Mouse (Mus musculus) adrenal gland, postnatal 14 days (tissue): ENCODE results near the gene Nfil3. TPM values are rescaled to one million over a fixed set of nuclear protein-coding genes. Genes with fewer than 3 reads are reported as not detected.

Experiments
- DNase-seq: peaks from one replicate; pipeline ENCODE4 v3.0.0; 2021; ENCODE audit warnings: mixed read lengths
- long read RNA-seq, 2 experiments: library from polyadenylated mRNA; stranded (forward); transcript quantifications; one replicate each; pipeline ENCODE4 v2.0.0; 2021
- total RNA-seq: library from RNA; stranded (reverse); gene quantifications from 2 replicates; pipeline ENCODE4 v1.2.3, GENCODE M21; 2021

The Nfil3 gene
- 49.1 and 87.9 TPM in 2 replicates for total RNA-seq
- long read RNA-seq, experiment 1, transcript Nfil3-201 (2 exons, 2,026 nt), result major isoform, 47 of 68 reads
- long read RNA-seq, experiment 1, partial matches to known transcripts, result 0 of 68 reads
- long read RNA-seq, experiment 1, other reads (novel, unspliced or antisense), result 21 of 68 reads
- long read RNA-seq, experiment 2, transcript Nfil3-201 (2 exons, 2,026 nt), result major isoform, 60 of 108 reads
- long read RNA-seq, experiment 2, partial matches to known transcripts, result 0 of 108 reads
- long read RNA-seq, experiment 2, other reads (novel, unspliced or antisense), result 48 of 108 reads

- DNase-seq, result peak; percentile 91
Observed at GRCm38 (mm10) chr13:52980951-52981421, at the start of gene Nfil3. Gene Nfil3 (minus strand): TSS chr13:52981073.

GRCm38 (mm10) chr13:53024285-53024684, 43.4 kb upstream of the Nfil3 start:
- DNase-seq, result no peak

- DNase-seq, result no peak
Observed at GRCm38 (mm10) chr13:53020282-53020681, 39.4 kb upstream of the Nfil3 start.

- DNase-seq, result peak; percentile 22
Observed at GRCm38 (mm10) chr13:53019532-53019931, 38.7 kb upstream of the Nfil3 start.

- no peak for DNase-seq
Observed at GRCm38 (mm10) chr13:53018976-53019375, 38.1 kb upstream of the Nfil3 start.

GRCm38 (mm10) chr13:53017983-53018382, 37.1 kb upstream of the Nfil3 start:
- DNase-seq, result peak; percentile 60

GRCm38 (mm10) chr13:53017117-53017516, 36.2 kb upstream of the Nfil3 start:
- DNase-seq, result no peak

GRCm38 (mm10) chr13:53011426-53011825, 30.6 kb upstream of the Nfil3 start:
- DNase-seq, result no peak

GRCm38 (mm10) chr13:53008489-53009184, 27.8 kb upstream of the Nfil3 start:
- peak; percentile 85 for DNase-seq

- peak; percentile 42 for DNase-seq
Observed at GRCm38 (mm10) chr13:53007781-53008180, 26.9 kb upstream of the Nfil3 start.

- peak; percentile 72 for DNase-seq
Observed at GRCm38 (mm10) chr13:53003286-53003685, 22.4 kb upstream of the Nfil3 start.

GRCm38 (mm10) chr13:53001511-53001935, 20.6 kb upstream of the Nfil3 start:
- peak; percentile 75 for DNase-seq

GRCm38 (mm10) chr13:53000481-53000880, 19.6 kb upstream of the Nfil3 start:
- DNase-seq, result no peak

- DNase-seq, result no peak
Observed at GRCm38 (mm10) chr13:52998541-52998940, 17.7 kb upstream of the Nfil3 start.

GRCm38 (mm10) chr13:52997806-52998205, 16.9 kb upstream of the Nfil3 start:
- DNase-seq, result no peak

GRCm38 (mm10) chr13:52996201-52996600, 15.3 kb upstream of the Nfil3 start:
- DNase-seq, result no peak

- no peak for DNase-seq
Observed at GRCm38 (mm10) chr13:52994197-52994881, 13.5 kb upstream of the Nfil3 start.

- DNase-seq, result peak; percentile 11
Observed at GRCm38 (mm10) chr13:52990139-52990538, 9.3 kb upstream of the Nfil3 start.

- no peak for DNase-seq
Observed at GRCm38 (mm10) chr13:52989005-52989404, 8.1 kb upstream of the Nfil3 start.

- DNase-seq, result no peak
Observed at GRCm38 (mm10) chr13:52987880-52988279, 7.0 kb upstream of the Nfil3 start.

- no peak for DNase-seq
Observed at GRCm38 (mm10) chr13:52986215-52986780, 5.4 kb upstream of the Nfil3 start.

GRCm38 (mm10) chr13:52985508-52986214, 4.8 kb upstream of the Nfil3 start:
- DNase-seq, result peak; percentile 40
